Comparison of ENCODE assay signal across 7 mouse cellular contexts in the genomic region with DNA sequence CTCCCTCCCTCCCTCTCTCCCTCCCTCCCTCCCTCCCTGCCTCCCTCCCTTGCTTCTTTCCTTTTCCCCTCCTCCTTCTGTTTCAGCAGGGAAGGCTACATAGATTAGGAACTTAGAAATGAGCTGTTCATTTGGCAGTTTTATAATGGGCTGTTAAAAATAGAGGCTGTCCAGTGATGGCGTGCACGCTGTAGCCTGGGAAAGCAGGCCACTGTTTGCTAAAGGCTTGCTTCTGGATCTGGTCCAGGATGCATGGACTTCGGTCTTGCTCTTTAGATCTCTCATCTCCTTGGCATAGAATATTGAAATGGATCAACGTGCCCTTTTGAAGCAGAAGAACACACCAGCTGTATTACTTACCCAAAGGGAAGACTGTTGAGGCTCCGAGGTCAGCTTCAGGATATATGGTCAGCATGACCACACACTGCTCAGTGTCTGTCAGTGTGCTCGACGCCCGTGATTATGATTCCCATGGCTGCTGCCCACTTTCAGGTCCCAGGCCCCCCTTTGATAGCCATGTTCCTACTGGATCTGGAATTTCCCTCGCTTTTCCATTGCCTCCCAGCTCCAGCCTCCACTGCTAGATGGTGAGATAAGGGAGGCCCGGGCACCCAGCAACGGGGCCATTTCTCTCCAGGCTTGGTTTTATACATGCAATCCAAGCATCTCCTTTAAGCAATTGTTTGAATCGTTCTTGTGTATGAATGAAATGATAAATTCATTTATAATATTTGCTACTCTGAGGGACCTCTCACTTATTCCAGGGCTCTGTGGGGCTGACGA. TPM values are rescaled to one million over a fixed set of nuclear protein-coding genes. Genes with fewer than 3 reads are reported as not detected.
DNase-seq lines count a peak whose midpoint lies in the region; ATAC-seq and TF ChIP-seq lines count a peak whose summit lies in the region.

No protein-coding gene starts in this region.

- peak; percentile 36 for DNase-seq in brain, embryonic 14.5 days (ENCODE audit: low read depth)
- peak; percentile 38 for DNase-seq in lung, postnatal 14 days
- DNase-seq in layer of hippocampus, postnatal 14 days (ENCODE audit: low spot score in 2 of 2) = no peak
- no peak for DNase-seq in left cerebral cortex, postnatal 10 days (ENCODE audit: extremely low spot score in 1 of 2, low spot score in 2 of 2)

- H3K4me3 ChIP-seq in heart, embryonic 13.5 days = no peak overlapping the region
- no peak overlapping the region for H3K4me3 ChIP-seq in kidney, embryonic 14.5 days (ENCODE audit: low read length)

- intact Hi-C loops in left cerebral cortex, postnatal 10 days (cut with DNase I) = no loop called here

- TF ChIP-seq POLR2A in brain, embryonic 14.5 days (IDR thresholded peaks at IDR 0.05; ENCODE audit: borderline replicate concordance, extremely low read depth, insufficient read depth, insufficient read length, poor library complexity, severe bottlenecking) = no peak

- peak overlapping the region; percentile 30; the same call in 1 of the 2 replicates for H3K4me2 ChIP-seq in heart, embryonic 13.5 days
- H3K4me2 ChIP-seq in kidney, embryonic 14.5 days (replicated peaks; ENCODE audit: low read depth, low read length) = no peak overlapping the region

- peaks cover 26% of the 10 kb centered on the region for H3K4me1 ChIP-seq in heart, embryonic 13.5 days
- H3K4me1 ChIP-seq in kidney, embryonic 14.5 days (ENCODE audit: control insufficient read depth, insufficient read depth, low read length) = peaks cover 22% of the 10 kb centered on the region

- peak; percentile 37; the same call in 1 of the 2 replicates for ATAC-seq in heart, embryonic 13.5 days (ENCODE audit: extremely low read depth, insufficient number of reproducible peaks, low FRiP score, low TSS enrichment)
- peak; percentile 14; the same call in 1 of the 2 replicates for ATAC-seq in kidney, embryonic 14.5 days (ENCODE audit: low FRiP score, low TSS enrichment)
- no peak for ATAC-seq in cerebellum, adult (ENCODE audit: insufficient number of reproducible peaks, low FRiP score, low TSS enrichment)

- H3K27me3 ChIP-seq in heart, embryonic 13.5 days (replicated peaks) = no peaks in the 10 kb centered on the region
- no peaks in the 10 kb centered on the region for H3K27me3 ChIP-seq in kidney, embryonic 14.5 days (ENCODE audit: control insufficient read depth, insufficient read depth, low read length)

- peak overlapping the region; percentile 82 for H3K27ac ChIP-seq in heart, embryonic 13.5 days (replicated peaks)
- peak overlapping the region; percentile 30; the same call in 1 of the 2 replicates for H3K27ac ChIP-seq in kidney, embryonic 14.5 days (ENCODE audit: low read depth, low read length)

- TF ChIP-seq CTCF in brain, embryonic 14.5 days (IDR thresholded peaks at IDR 0.05; ENCODE audit: borderline replicate concordance, extremely low read depth, insufficient read depth, insufficient read length) = no peak

- WGBS in heart, embryonic 13.5 days = 43% methylated on average over 13 of the region's 13 CpGs
- WGBS in kidney, embryonic 14.5 days = 66% methylated on average over 13 of the region's 13 CpGs

- no peaks in the 10 kb centered on the region for H3K9me3 ChIP-seq in heart, embryonic 13.5 days
- no peaks in the 10 kb centered on the region for H3K9me3 ChIP-seq in kidney, embryonic 14.5 days (ENCODE audit: control insufficient read depth, low read length)

- H3K36me3 ChIP-seq in heart, embryonic 13.5 days = peaks cover 4% of the 10 kb centered on the region; the same call in 1 of the 2 replicates
- H3K36me3 ChIP-seq in kidney, embryonic 14.5 days (ENCODE audit: control insufficient read depth, insufficient read depth, low read length) = no peaks in the 10 kb centered on the region

- H3K9ac ChIP-seq in heart, embryonic 13.5 days = peak overlapping the region; percentile 44; the same call in 1 of the 2 replicates
- H3K9ac ChIP-seq in kidney, embryonic 14.5 days (ENCODE audit: low read depth, low read length) = no peak overlapping the region

RNA-seq across cellular contexts. Expression of gene Myo6, which starts 12.1 kb away (rescaled TPM):
- 8.7 and 17.1 TPM in 2 replicates for polyA plus RNA-seq in brain, embryonic 14.5 days (2012; rRNA removed)
- 10.1 TPM in 2 replicates for polyA plus RNA-seq in heart, embryonic 13.5 days (2015; fragmentation: Nextera tagmentation; extraction: Ambion mirVana)
- 22.1 and 60.8 TPM in 2 replicates for polyA plus RNA-seq in kidney, embryonic 14.5 days (2014; fragmentation: Nextera tagmentation; extraction: Ambion mirVana)
- total RNA-seq in layer of hippocampus, postnatal 14 days (2021) = 10 to 100 TPM; 75.1 to 75.9 TPM
- 10 to 100 TPM; 46.3 to 49.6 TPM for total RNA-seq in left cerebral cortex, postnatal 10 days (2021)

Comparison
In these comparisons a context has a peak if more than half of its experiments do, and no peak if none do; other contexts are left out.
1. DNase-seq: peak in brain, embryonic 14.5 days (single experiment) and lung, postnatal 14 days (single experiment); none in layer of hippocampus, postnatal 14 days (0 of 2) and left cerebral cortex, postnatal 10 days (0 of 2).